Mouse (Mus musculus): ENCODE data around the gene Rnf180. TPM values are rescaled to one million over a fixed set of nuclear protein-coding genes. Genes with fewer than 3 reads are reported as not detected.

The Rnf180 gene
- polyA plus RNA-seq (2017; shearing (Covaris generic)), result under 1 TPM; 0.10 to 0.48 TPM

DNA sequence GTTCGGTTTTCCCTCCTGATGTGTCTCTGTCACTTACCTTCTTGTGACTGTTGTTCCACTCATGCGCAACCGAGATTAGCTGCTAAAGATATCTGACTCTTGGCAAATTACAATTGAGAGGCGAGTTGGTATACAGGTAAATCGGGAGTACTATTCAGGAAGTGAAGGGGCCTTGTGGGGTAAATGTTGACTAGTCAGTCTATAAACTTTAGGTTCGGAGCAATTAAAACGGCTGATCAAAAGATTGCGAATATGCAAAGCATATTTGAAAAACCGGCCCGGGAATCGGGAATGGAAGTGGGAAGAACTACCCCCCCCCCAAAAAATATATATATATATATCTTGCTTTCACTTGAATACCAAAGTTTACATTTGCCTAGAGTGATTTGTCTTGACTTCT, at the start of gene Rnf180:
Rnf180 (minus strand) TSS at position 101 of the 400 bp plus-strand sequence.

DNA sequence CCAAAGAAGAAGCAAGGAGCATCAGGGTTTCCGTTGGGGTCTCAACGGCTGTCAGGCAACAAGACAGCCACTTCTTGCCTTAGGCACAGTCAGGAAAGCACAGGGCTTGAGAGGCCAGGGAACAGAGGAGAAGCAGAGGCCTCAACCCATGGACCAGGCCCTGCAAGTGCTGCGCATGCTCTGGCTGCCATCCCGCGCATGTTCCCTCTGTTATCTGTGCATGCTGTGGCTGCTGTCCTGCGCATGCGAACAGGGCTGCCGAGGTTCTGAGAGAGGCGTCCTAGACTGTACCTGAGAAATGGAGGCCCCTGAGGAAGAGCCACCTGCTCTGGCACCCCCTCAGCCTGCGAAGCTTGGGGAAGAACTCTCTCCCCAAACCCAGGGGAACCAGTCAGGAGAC, 212.8 kb downstream of the Rnf180 start, which contains the start of gene 4933425L06Rik:
4933425L06Rik (plus strand) TSS at position 261 of the 400 bp plus-strand sequence.

Other genes starting within 250 kb of the Rnf180 start
- not detected for gene Rgs7bp, start 239.9 kb downstream of the Rnf180 start, polyA plus RNA-seq (2017; shearing (Covaris generic))
- under 1 TPM in 1 of 2 experiments, not detected in 1; 0.11 TPM for gene 4933425L06Rik, start 212.7 kb downstream of the Rnf180 start, polyA plus RNA-seq (2017; shearing (Covaris generic))
- not detected for gene Htr1a, start 148.8 kb upstream of the Rnf180 start, polyA plus RNA-seq (2017; shearing (Covaris generic))

All from activated CD4-positive, CD25-positive, alpha-beta regulatory T cell (primary cell).